In genomic region chr4:57957200-57958085, GRCm38 (mm10) we compare ENCODE assay signal across 8 mouse cellular contexts. TPM values are rescaled to one million over a fixed set of nuclear protein-coding genes. Genes with fewer than 3 reads are reported as not detected.
DNase-seq lines count a peak whose midpoint lies in the region; ATAC-seq lines count a peak whose summit lies in the region.

No protein-coding gene starts in this region.

- peaks cover 17% of the 10 kb centered on the region; the same call in 1 of the 2 replicates for H3K4me1 ChIP-seq in lung, embryonic 16.5 days (replicated peaks; ENCODE audit: control insufficient read depth, insufficient read depth, low read length)
- peaks cover 13 to 15% of the 10 kb centered on the region in 2 experiments for H3K4me1 ChIP-seq in heart, embryonic 14.5 days (ENCODE audit: control insufficient read depth in 2 of 2, insufficient read depth in 2 of 2, low read length in 2 of 2)
- peaks cover 39% of the 10 kb centered on the region for H3K4me1 ChIP-seq in liver, embryonic 15.5 days (replicated peaks)

- H3K27ac ChIP-seq in lung, embryonic 16.5 days (ENCODE audit: low read length): peak overlapping the region; percentile 98
- H3K27ac ChIP-seq in heart, embryonic 14.5 days (replicated peaks in 1 of 2; ENCODE audit: control insufficient read depth in 1 of 2, insufficient read depth in 1 of 2, low read depth in 2 of 2, low read length in 2 of 2): peak overlapping the region; percentile 93 to 99
- H3K27ac ChIP-seq in liver, embryonic 15.5 days (replicated peaks): peak overlapping the region; percentile 98

- H3K9me3 ChIP-seq in lung, embryonic 16.5 days (ENCODE audit: control insufficient read depth, low read length): no peaks in the 10 kb centered on the region
- no peaks in the 10 kb centered on the region for H3K9me3 ChIP-seq in heart, embryonic 14.5 days (ENCODE audit: control insufficient read depth, low read length)
- no peaks in the 10 kb centered on the region for H3K9me3 ChIP-seq in liver, embryonic 15.5 days (replicated peaks)

- WGBS in lung, embryonic 16.5 days: 33% methylated on average over 11 of the region's 11 CpGs
- 43% methylated on average over 11 of the region's 11 CpGs for WGBS in heart, embryonic 14.5 days
- WGBS in liver, embryonic 15.5 days (ENCODE audit: insufficient replicate concordance): 39% methylated on average over 11 of the region's 11 CpGs

- H3K4me2 ChIP-seq in lung, embryonic 16.5 days (ENCODE audit: low read depth, low read length): peak overlapping the region; percentile 85
- H3K4me2 ChIP-seq in heart, embryonic 14.5 days (ENCODE audit: low read length): peak overlapping the region; percentile 71
- peak overlapping the region; percentile 93 for H3K4me2 ChIP-seq in liver, embryonic 15.5 days

- H3K36me3 ChIP-seq in lung, embryonic 16.5 days (ENCODE audit: control insufficient read depth, insufficient read depth, low read length): no peaks in the 10 kb centered on the region
- no peaks in the 10 kb centered on the region for H3K36me3 ChIP-seq in heart, embryonic 14.5 days (ENCODE audit: control insufficient read depth, insufficient read depth, low read length)
- 0 out of 2 replicates have a peak, but pooled peaks cover 9% of the 10 kb centered on the region for H3K36me3 ChIP-seq in liver, embryonic 15.5 days (replicated peaks)

- H3K4me3 ChIP-seq in lung, embryonic 16.5 days (ENCODE audit: low read length): peak overlapping the region; percentile 83
- peak overlapping the region; percentile 52 to 87; a peak in 3 of 4 replicates for H3K4me3 ChIP-seq in heart, embryonic 14.5 days (ENCODE audit: control insufficient read depth in 1 of 2, insufficient read depth in 1 of 2, low read depth in 1 of 2, low read length in 2 of 2)
- H3K4me3 ChIP-seq in liver, embryonic 15.5 days (replicated peaks): peak overlapping the region; percentile 88

- H3K9ac ChIP-seq in lung, embryonic 16.5 days (ENCODE audit: low read length): peak overlapping the region; percentile 74
- peak overlapping the region; percentile 70; the same call in 1 of the 2 replicates for H3K9ac ChIP-seq in heart, embryonic 14.5 days (ENCODE audit: low read length)
- peak overlapping the region; percentile 71 for H3K9ac ChIP-seq in liver, embryonic 15.5 days

- no peak for ATAC-seq in lung, embryonic 16.5 days (ENCODE audit: low read depth)
- ATAC-seq in heart, embryonic 14.5 days (ENCODE audit: insufficient number of reproducible peaks, insufficient read depth, low FRiP score, low read depth): no peak
- ATAC-seq in liver, embryonic 15.5 days (ENCODE audit: insufficient read depth): no peak

- DNase-seq in lung, postnatal 14 days: no peak
- peak; percentile 28 for DNase-seq in cerebellum, adult 9-11 months
- DNase-seq in layer of hippocampus, adult 11-12 months (ENCODE audit: low spot score): no peak
- no peak for DNase-seq in left cerebral cortex, adult 18-20 months (ENCODE audit: low spot score in 2 of 2)
- DNase-seq in testis, postnatal 14 days (ENCODE audit: low spot score): no peak

- H3K27me3 ChIP-seq in lung, embryonic 16.5 days (ENCODE audit: control insufficient read depth, insufficient read depth, low read depth, low read length): no peaks in the 10 kb centered on the region
- H3K27me3 ChIP-seq in heart, embryonic 14.5 days (ENCODE audit: control insufficient read depth, insufficient read depth, low read length): no peaks in the 10 kb centered on the region
- H3K27me3 ChIP-seq in liver, embryonic 15.5 days: peaks cover 11% of the 10 kb centered on the region; the same call in 1 of the 2 replicates

RNA-seq across cellular contexts. Expression of gene Txn1, which starts 1.2 kb away (rescaled TPM):
- polyA plus RNA-seq in lung, embryonic 16.5 days (2015; fragmentation: Nextera tagmentation; extraction: Ambion mirVana): 444 and 474 TPM in 2 replicates
- 299 and 325 TPM in 2 replicates for polyA plus RNA-seq in heart, embryonic 14.5 days (2014; fragmentation: Nextera tagmentation; extraction: Ambion mirVana)
- 183 and 207 TPM in 2 replicates for polyA plus RNA-seq in liver, embryonic 15.5 days (2015; fragmentation: Nextera tagmentation; extraction: Ambion mirVana)
- 100 to 1,000 TPM in 1 of 2 experiments, 10 to 100 TPM in 1; 98.3 to 104 TPM for total RNA-seq in left cerebral cortex, adult 18-20 months (2021)

RNA-seq across cellular contexts. Expression of gene D630039A03Rik, which starts 41.3 kb away (rescaled TPM):
- 3.4 and 3.5 TPM in 2 replicates for polyA plus RNA-seq in lung, embryonic 16.5 days (2015; fragmentation: Nextera tagmentation; extraction: Ambion mirVana)
- polyA plus RNA-seq in heart, embryonic 14.5 days (2014; fragmentation: Nextera tagmentation; extraction: Ambion mirVana): 0.07 and 0.20 TPM in 2 replicates
- 0.13 and 0.28 TPM in 2 replicates for polyA plus RNA-seq in liver, embryonic 15.5 days (2015; fragmentation: Nextera tagmentation; extraction: Ambion mirVana)
- total RNA-seq in left cerebral cortex, adult 18-20 months (2021): under 1 TPM in 1 of 2 experiments, not detected in 1; 0.21 TPM

RNA-seq across cellular contexts. Expression of gene Txndc8, which starts 51.5 kb away (rescaled TPM):
- polyA plus RNA-seq in lung, embryonic 16.5 days (2015; fragmentation: Nextera tagmentation; extraction: Ambion mirVana): not detected in 2 replicates
- not detected in 2 replicates for polyA plus RNA-seq in heart, embryonic 14.5 days (2014; fragmentation: Nextera tagmentation; extraction: Ambion mirVana)
- not detected in 2 replicates for polyA plus RNA-seq in liver, embryonic 15.5 days (2015; fragmentation: Nextera tagmentation; extraction: Ambion mirVana)
- not detected for total RNA-seq in left cerebral cortex, adult 18-20 months (2021)
